Mouse (Mus musculus) forebrain, postnatal 0 days (tissue): Measurements from ENCODE around the gene C2cd3. TPM values are rescaled to one million over a fixed set of nuclear protein-coding genes. Genes with fewer than 3 reads are reported as not detected.

ENCODE experiments used
- ATAC-seq: fragments of 200-750 bp; cut with Nextera tagmentation; 2 replicates; pipeline ENCODE4 v1.8.0; 2017; ENCODE audit warnings: mild to moderate bottlenecking, moderate library complexity
- DNase-seq: peaks from one replicate; pipeline ENCODE4 v3.0.0-alpha.2; 2015
- H3K27ac ChIP-seq: fragments of 300-500 bp; sonication (generic); 2 replicates; pipeline ENCODE4 v1.5.1; 2014; ENCODE audit warnings: low read depth, mild to moderate bottlenecking, antibody characterized with exemption, low read length, moderate library complexity, mixed read lengths
- H3K27me3 ChIP-seq: fragments of 300-500 bp; sonication (generic); 2 replicates; pipeline ENCODE4 v1.6.1; 2014; ENCODE audit warnings: mild to moderate bottlenecking, low read length, mixed read lengths; ENCODE audit not compliant: insufficient read depth
- H3K36me3 ChIP-seq: fragments of 300-500 bp; sonication (generic); 2 replicates; pipeline ENCODE4 v1.6.1; 2014; ENCODE audit warnings: mild to moderate bottlenecking, moderate library complexity; ENCODE audit not compliant: insufficient read depth
- H3K4me1 ChIP-seq: fragments of 300-500 bp; sonication (generic); 2 replicates; pipeline ENCODE4 v1.6.1; 2014; ENCODE audit warnings: antibody characterized with exemption; ENCODE audit not compliant: insufficient read depth
- H3K4me2 ChIP-seq: fragments of 300-500 bp; sonication (generic); 2 replicates; pipeline ENCODE4 v1.6.1; 2014; ENCODE audit warnings: low read depth, mild to moderate bottlenecking, moderate library complexity
- H3K4me3 ChIP-seq: fragments of 300-500 bp; sonication (generic); 2 replicates; pipeline ENCODE4 v1.5.1; 2014; ENCODE audit warnings: low read depth, low read length, mixed read lengths
- H3K9ac ChIP-seq: fragments of 300-500 bp; sonication (generic); 2 replicates; pipeline ENCODE4 v1.6.1; 2014; ENCODE audit warnings: mild to moderate bottlenecking
- H3K9me3 ChIP-seq: fragments of 300-500 bp; sonication (generic); 2 replicates; pipeline ENCODE4 v1.6.1; 2016; ENCODE audit warnings: low read length
- CTCF ChIP-seq: sonication (generic); IDR thresholded peaks from 2 replicates; pipeline ENCODE4 v1.5.1; 2016; ENCODE audit warnings: antibody characterized with exemption, control low read depth, low read depth
- WGBS: fragments of 180-500 bp; shearing (Covaris S2); extraction: QIAGEN DNeasy Blood & Tissue Kit; methylation state at CpG from one replicate; pipeline ENCODE4 v1.1.7; 2014; 5-methylcytosine and 5-hydroxymethylcytosine counted together
- polyA plus RNA-seq: library from polyadenylated mRNA; unstranded; fragments of >200 nt; fragmentation: Nextera tagmentation; extraction: Ambion mirVana; gene quantifications from 2 replicates; pipeline ENCODE4 v1.2.1, GENCODE M21; 2015
- total RNA-seq: library from RNA; depleted of rRNA; stranded (reverse); fragments of >200 nt; gene quantifications from 2 replicates; pipeline ENCODE4 v1.2.3, GENCODE M21; 2014

Gene C2cd3
- total and polyA plus RNA-seq, 2 experiments from 2014 or later: 8.9 to 21.8 TPM

- no peak overlapping the region for H3K27ac ChIP-seq
- no peak overlapping the region for H3K9ac ChIP-seq
- H3K4me3 ChIP-seq: no peak overlapping the region
- peaks cover 66% of the 10 kb centered on the region for H3K36me3 ChIP-seq
- H3K4me2 ChIP-seq: no peak overlapping the region
- no peak for DNase-seq
- 46% methylated on average over 5 of the region's 5 CpGs for WGBS
- H3K27me3 ChIP-seq: no peaks in the 10 kb centered on the region
- no peaks in the 10 kb centered on the region for H3K4me1 ChIP-seq
- TF ChIP-seq CTCF: no peak
- no peaks in the 10 kb centered on the region for H3K9me3 ChIP-seq
- ATAC-seq: no peak
Observed at GRCm38 (mm10) chr7:100431103-100431502, 59.1 kb downstream of the C2cd3 start.

- no peaks in the 10 kb centered on the region for H3K27me3 ChIP-seq
- no peak overlapping the region for H3K27ac ChIP-seq
- TF ChIP-seq CTCF: no peak
- peaks cover 67% of the 10 kb centered on the region for H3K36me3 ChIP-seq
- no peak for ATAC-seq
- H3K4me2 ChIP-seq: no peak overlapping the region
- no peaks in the 10 kb centered on the region for H3K4me1 ChIP-seq
- no peaks in the 10 kb centered on the region for H3K9me3 ChIP-seq
- no peak overlapping the region for H3K4me3 ChIP-seq
- DNase-seq: no peak
- no peak overlapping the region for H3K9ac ChIP-seq
- 93% methylated on average over 6 of the region's 6 CpGs for WGBS
Observed at GRCm38 (mm10) chr7:100433295-100433694, 61.3 kb downstream of the C2cd3 start.

- Histone ChIP-seq H3K9ac (no peak overlapping the region), H3K27ac (no peak overlapping the region), H3K27me3 (no peaks in the 10 kb centered on the region), H3K4me1 (no peaks in the 10 kb centered on the region), H3K4me3 (no peak overlapping the region), H3K36me3 (peaks cover 63% of the 10 kb centered on the region), H3K9me3 (no peaks in the 10 kb centered on the region), H3K4me2 (no peak overlapping the region)
- no peak for TF ChIP-seq CTCF
- 88% methylated on average over 4 of the region's 4 CpGs for WGBS
- ATAC-seq (no peak), DNase-seq (no peak)
Observed at GRCm38 (mm10) chr7:100443728-100444127, 71.7 kb downstream of the C2cd3 start.

- ATAC-seq (no peak), DNase-seq (no peak)
- Histone ChIP-seq H3K36me3 (peaks cover 61% of the 10 kb centered on the region), H3K9me3 (no peaks in the 10 kb centered on the region), H3K4me1 (no peaks in the 10 kb centered on the region), H3K4me2 (no peak overlapping the region), H3K9ac (no peak overlapping the region), H3K27me3 (no peaks in the 10 kb centered on the region), H3K4me3 (no peak overlapping the region), H3K27ac (no peak overlapping the region)
- 85% methylated on average over 5 of the region's 5 CpGs for WGBS
- TF ChIP-seq CTCF: no peak
Observed at GRCm38 (mm10) chr7:100446271-100446670, 74.2 kb downstream of the C2cd3 start.

GRCm38 (mm10) chr7:100448530-100448929, 76.5 kb downstream of the C2cd3 start:
- no peaks in the 10 kb centered on the region for H3K4me1 ChIP-seq
- H3K27ac ChIP-seq: no peak overlapping the region
- 94% methylated on average over 12 of the region's 12 CpGs for WGBS
- no peak overlapping the region for H3K9ac ChIP-seq
- no peak overlapping the region for H3K4me3 ChIP-seq
- no peaks in the 10 kb centered on the region for H3K9me3 ChIP-seq
- no peak overlapping the region for H3K4me2 ChIP-seq
- no peak for DNase-seq
- no peak for ATAC-seq
- H3K36me3 ChIP-seq: peaks cover 60% of the 10 kb centered on the region
- no peak for TF ChIP-seq CTCF
- H3K27me3 ChIP-seq: no peaks in the 10 kb centered on the region

GRCm38 (mm10) chr7:100448985-100449384, 77.0 kb downstream of the C2cd3 start:
- Histone ChIP-seq H3K27ac (no peak overlapping the region), H3K27me3 (no peaks in the 10 kb centered on the region), H3K4me2 (no peak overlapping the region), H3K4me3 (no peak overlapping the region), H3K9me3 (no peaks in the 10 kb centered on the region), H3K4me1 (no peaks in the 10 kb centered on the region), H3K9ac (no peak overlapping the region), H3K36me3 (peaks cover 61% of the 10 kb centered on the region)
- no peak for ATAC-seq
- 94% methylated on average over 3 of the region's 3 CpGs for WGBS
- no peak for TF ChIP-seq CTCF
- no peak for DNase-seq

- no peak overlapping the region for H3K4me3 ChIP-seq
- H3K4me1 ChIP-seq: no peaks in the 10 kb centered on the region
- H3K27me3 ChIP-seq: no peaks in the 10 kb centered on the region
- H3K27ac ChIP-seq: no peak overlapping the region
- 63% methylated on average over 1 of the region's 1 CpGs for WGBS
- DNase-seq (no peak), ATAC-seq (no peak)
- H3K9ac ChIP-seq: no peak overlapping the region
- H3K4me2 ChIP-seq: no peak overlapping the region
- H3K36me3 ChIP-seq: peaks cover 57% of the 10 kb centered on the region
- no peaks in the 10 kb centered on the region for H3K9me3 ChIP-seq
- TF ChIP-seq CTCF: no peak
Observed at GRCm38 (mm10) chr7:100458153-100458552, 86.1 kb downstream of the C2cd3 start.

GRCm38 (mm10) chr7:100459862-100460261, 87.8 kb downstream of the C2cd3 start:
- H3K4me2 ChIP-seq: no peak overlapping the region
- no peak overlapping the region for H3K27ac ChIP-seq
- WGBS: 89% methylated on average over 3 of the region's 3 CpGs
- no peaks in the 10 kb centered on the region for H3K9me3 ChIP-seq
- DNase-seq: no peak
- H3K27me3 ChIP-seq: no peaks in the 10 kb centered on the region
- H3K36me3 ChIP-seq: peaks cover 40% of the 10 kb centered on the region
- no peak for ATAC-seq
- no peaks in the 10 kb centered on the region for H3K4me1 ChIP-seq
- no peak for TF ChIP-seq CTCF
- H3K4me3 ChIP-seq: no peak overlapping the region
- no peak overlapping the region for H3K9ac ChIP-seq
